Mouse (Mus musculus) hindbrain, embryonic 14.5 days (tissue): ENCODE data around the gene Steap3. TPM values are rescaled to one million over a fixed set of nuclear protein-coding genes. Genes with fewer than 3 reads are reported as not detected.
"Not testable (repeated sequence)": the region's sequence is repeated elsewhere in the genome, so short reads cannot be mapped to it uniquely, and the experiment has no call there.

Source experiments
- ATAC-seq: fragments of 200-750 bp; cut with Nextera tagmentation; 2 replicates; pipeline ENCODE4 v1.8.0; 2017; ENCODE audit warnings: moderate number of reproducible peaks, mild to moderate bottlenecking, moderate TSS enrichment, moderate library complexity; ENCODE audit not compliant: low FRiP score
- DNase-seq: peaks from one replicate; pipeline ENCODE4 v3.0.0-alpha.2; 2015; ENCODE audit warnings: low spot score
- H3K27ac ChIP-seq: fragments of 300-500 bp; sonication (generic); 2 replicates; pipeline ENCODE4 v1.5.1; 2014; ENCODE audit warnings: mild to moderate bottlenecking, moderate library complexity
- H3K27me3 ChIP-seq: fragments of 300-500 bp; sonication (generic); 2 replicates; pipeline ENCODE4 v1.6.1; 2014; ENCODE audit warnings: mild to moderate bottlenecking, low read length, mixed read lengths; ENCODE audit not compliant: control insufficient read depth, insufficient read depth
- H3K36me3 ChIP-seq: fragments of 300-500 bp; sonication (generic); replicated peaks from 2 replicates; pipeline ENCODE4 v1.6.1; 2014; ENCODE audit not compliant: control insufficient read depth, insufficient read depth
- H3K4me1 ChIP-seq: fragments of 300-500 bp; sonication (generic); replicated peaks from 2 replicates; pipeline ENCODE4 v1.6.1; 2014; ENCODE audit warnings: antibody characterized with exemption, low read length, mixed read lengths; ENCODE audit not compliant: control insufficient read depth, insufficient read depth
- H3K4me2 ChIP-seq: fragments of 300-500 bp; sonication (generic); replicated peaks from 2 replicates; pipeline ENCODE4 v1.6.1; 2014; ENCODE audit warnings: mild to moderate bottlenecking, moderate library complexity
- H3K4me3 ChIP-seq: fragments of 300-500 bp; sonication (generic); replicated peaks from 2 replicates; pipeline ENCODE4 v1.5.1; 2014; ENCODE audit warnings: mild to moderate bottlenecking, low read length
- H3K9ac ChIP-seq: fragments of 300-500 bp; sonication (generic); 2 replicates; pipeline ENCODE4 v1.6.1; 2014
- H3K9me3 ChIP-seq: fragments of 300-500 bp; sonication (generic); 2 replicates; pipeline ENCODE4 v1.6.1; 2016; ENCODE audit warnings: low read length; ENCODE audit not compliant: control insufficient read depth
- WGBS: fragments of 180-500 bp; shearing (Covaris S2); extraction: QIAGEN DNeasy Blood & Tissue Kit; methylation state at CpG from one replicate; pipeline ENCODE4 v1.1.7; 2014; 5-methylcytosine and 5-hydroxymethylcytosine counted together
- polyA plus RNA-seq: library from polyadenylated mRNA; unstranded; fragments of >200 nt; fragmentation: Nextera tagmentation; extraction: Ambion mirVana; gene quantifications from 2 replicates; pipeline ENCODE4 v1.2.1, GENCODE M21; 2014

The Steap3 gene
- 2.7 and 3.0 TPM in 2 replicates for polyA plus RNA-seq

DNA sequence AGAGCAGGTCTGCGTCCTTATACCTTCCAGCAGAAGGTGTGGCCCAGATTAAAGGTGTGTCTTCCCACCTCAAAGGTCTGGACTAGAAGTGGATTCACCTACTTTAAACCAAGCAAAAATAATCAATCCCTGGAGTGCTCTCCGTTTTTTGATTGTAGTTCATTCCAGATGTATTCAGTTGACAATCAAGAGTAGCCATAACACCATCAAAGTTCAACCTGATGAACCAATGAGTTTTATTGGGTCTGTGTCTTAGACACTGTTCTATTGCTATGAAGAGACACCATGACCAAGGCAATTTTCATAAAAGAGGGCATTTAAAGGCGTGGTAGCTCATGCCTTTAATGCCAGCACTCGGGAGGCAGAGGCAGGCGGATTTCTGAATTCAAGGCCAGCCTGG lies at the start of gene Steap3:
Gene Steap3 (minus strand): TSS at position 101 of the 400 bp plus-strand sequence.
- 93% methylated on average over 5 of the region's 5 CpGs for WGBS
- Histone ChIP-seq H3K4me3 (no peak within 1 kb of the TSS), H3K9ac (no peak within 1 kb of the TSS), H3K27me3 (no peaks in the 10 kb centered on the region), H3K4me2 (no peak within 1 kb of the TSS), H3K9me3 (no peaks in the 10 kb centered on the region), H3K36me3 (no peaks in the 10 kb centered on the region), H3K4me1 (no peaks in the 10 kb centered on the region), H3K27ac (no peak within 1 kb of the TSS)
- DNase-seq (no peak), ATAC-seq (no peak)

- Histone ChIP-seq H3K27me3 (no peaks in the 10 kb centered on the region), H3K36me3 (no peaks in the 10 kb centered on the region), H3K27ac (no peak overlapping the region), H3K9ac (no peak overlapping the region), H3K4me3 (no peak overlapping the region), H3K9me3 (no peaks in the 10 kb centered on the region), H3K4me2 (0 out of 2 replicates have a peak overlapping the region, but pooled peaks have one; percentile 13), H3K4me1 (0 out of 2 replicates have a peak, but pooled peaks cover 5% of the 10 kb centered on the region)
- ATAC-seq (peak; percentile 60; the same call in 1 of the 2 replicates), DNase-seq (peak; percentile 62)
- WGBS = 45% methylated on average over 16 of the region's 16 CpGs
Measured at GRCm38 (mm10) chr1:120321270-120322021, 48.9 kb upstream of the Steap3 start.

GRCm38 (mm10) chr1:120305801-120306200 lies 33.3 kb upstream of the Steap3 start:
- ATAC-seq (no peak), DNase-seq (no peak)
- Histone ChIP-seq H3K4me3 (no peak overlapping the region), H3K27me3 (no peaks in the 10 kb centered on the region), H3K27ac (no peak overlapping the region), H3K9me3 (no peaks in the 10 kb centered on the region), H3K4me1 (no peaks in the 10 kb centered on the region), H3K4me2 (no peak overlapping the region), H3K9ac (no peak overlapping the region), H3K36me3 (no peaks in the 10 kb centered on the region)
- 58% methylated on average over 2 of the region's 2 CpGs for WGBS

DNA sequence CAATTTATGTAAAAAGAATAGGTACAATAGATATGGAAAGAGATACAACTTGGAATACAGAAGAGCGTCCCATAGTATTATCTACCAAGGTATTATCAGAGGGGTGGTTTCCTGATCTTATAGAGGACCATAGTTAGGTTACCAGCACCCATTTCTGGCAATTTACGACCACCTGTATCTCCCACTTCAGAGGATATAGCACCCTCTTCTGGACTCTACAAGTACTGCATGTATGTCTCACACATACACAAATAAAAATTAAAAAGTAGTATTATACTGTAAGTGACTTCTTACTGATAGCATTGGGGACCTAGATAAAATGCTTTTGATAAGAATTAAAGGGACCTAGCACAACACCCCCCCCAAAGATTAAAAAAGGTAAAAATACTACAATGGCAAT lies 24.4 kb upstream of the Steap3 start:
- H3K27me3 ChIP-seq = no peaks in the 10 kb centered on the region
- DNase-seq = no peak
- no peak for ATAC-seq
- H3K4me1 ChIP-seq = no peaks in the 10 kb centered on the region
- WGBS = 96% methylated on average over 2 of the region's 2 CpGs
- no peaks in the 10 kb centered on the region for H3K36me3 ChIP-seq
- H3K9ac ChIP-seq = no peak overlapping the region
- no peak overlapping the region for H3K27ac ChIP-seq
- no peak overlapping the region for H3K4me3 ChIP-seq
- H3K9me3 ChIP-seq = peaks cover 10% of the 10 kb centered on the region; the same call in 1 of the 2 replicates
- H3K4me2 ChIP-seq = no peak overlapping the region

DNA sequence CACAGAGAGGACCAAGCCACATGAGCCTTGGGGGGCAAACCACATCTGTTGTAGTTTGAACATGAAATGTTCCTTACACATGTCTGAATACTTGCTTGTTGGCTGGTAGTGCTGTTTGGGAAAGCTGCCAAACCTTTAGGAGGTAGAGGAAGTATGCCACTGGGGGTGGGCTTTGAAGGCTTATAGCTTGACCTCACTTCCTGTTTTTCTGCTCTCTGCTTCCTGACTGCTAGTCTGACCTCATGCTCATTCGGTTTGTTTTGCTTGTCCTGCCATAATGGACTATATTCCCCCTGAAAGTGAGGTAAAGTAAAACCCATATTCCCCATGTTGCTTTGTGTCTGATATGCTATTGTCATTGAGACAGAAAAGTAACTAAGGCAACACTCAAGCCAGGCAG lies 21.3 kb upstream of the Steap3 start:
- Histone ChIP-seq H3K27me3 (no peaks in the 10 kb centered on the region), H3K4me1 (no peaks in the 10 kb centered on the region), H3K4me2 (no peak overlapping the region), H3K36me3 (no peaks in the 10 kb centered on the region), H3K9ac (no peak overlapping the region), H3K4me3 (no peak overlapping the region), H3K27ac (no peak overlapping the region), H3K9me3 (peaks cover 11% of the 10 kb centered on the region; the same call in 1 of the 2 replicates)
- ATAC-seq (no peak), DNase-seq (no peak)
- 71% methylated on average over 1 of the region's 1 CpGs for WGBS

GRCm38 (mm10) chr1:120291709-120292108 lies 19.2 kb upstream of the Steap3 start:
- no peak overlapping the region for H3K4me3 ChIP-seq
- H3K9me3 ChIP-seq = peaks cover 11% of the 10 kb centered on the region; the same call in 1 of the 2 replicates
- no peak overlapping the region for H3K9ac ChIP-seq
- H3K27me3 ChIP-seq = no peaks in the 10 kb centered on the region
- WGBS = 95% methylated on average over 3 of the region's 3 CpGs
- ATAC-seq = no peak
- H3K4me2 ChIP-seq = no peak overlapping the region
- no peak for DNase-seq
- H3K4me1 ChIP-seq = no peaks in the 10 kb centered on the region
- H3K36me3 ChIP-seq = no peaks in the 10 kb centered on the region
- no peak overlapping the region for H3K27ac ChIP-seq

- DNase-seq (no peak), ATAC-seq (no peak)
- no peak overlapping the region for H3K27ac ChIP-seq
- peaks cover 11% of the 10 kb centered on the region; the same call in 1 of the 2 replicates for H3K9me3 ChIP-seq
- no peak overlapping the region for H3K4me3 ChIP-seq
- no peaks in the 10 kb centered on the region for H3K4me1 ChIP-seq
- no peak overlapping the region for H3K9ac ChIP-seq
- WGBS = 65% methylated on average over 2 of the region's 2 CpGs
- no peaks in the 10 kb centered on the region for H3K36me3 ChIP-seq
- no peak overlapping the region for H3K4me2 ChIP-seq
- H3K27me3 ChIP-seq = no peaks in the 10 kb centered on the region
Measured at GRCm38 (mm10) chr1:120289843-120290242, 17.3 kb upstream of the Steap3 start.

DNA sequence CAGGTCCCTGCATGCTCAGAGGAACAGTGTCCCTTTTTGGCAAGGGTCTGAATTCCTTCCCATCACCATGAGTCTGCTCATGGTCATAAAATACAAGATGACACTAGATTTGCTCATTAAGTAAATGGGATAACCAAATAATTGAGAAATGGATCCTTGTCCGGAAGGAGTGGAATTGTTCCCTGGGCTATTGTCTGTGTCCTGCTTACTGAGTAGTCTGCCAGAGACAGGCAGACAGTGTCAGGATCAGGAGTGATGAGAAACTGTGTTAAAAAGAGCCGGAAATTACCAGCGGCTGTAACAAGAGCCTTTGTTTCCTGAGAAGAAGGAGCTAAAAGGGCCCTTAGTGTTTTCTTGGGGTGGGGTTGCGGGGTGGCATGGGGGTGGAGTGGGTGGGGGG lies 15.2 kb upstream of the Steap3 start:
- Histone ChIP-seq H3K9ac (no peak overlapping the region), H3K4me2 (no peak overlapping the region), H3K4me1 (no peaks in the 10 kb centered on the region), H3K27me3 (no peaks in the 10 kb centered on the region), H3K4me3 (no peak overlapping the region), H3K9me3 (peaks cover 6% of the 10 kb centered on the region; the same call in 1 of the 2 replicates), H3K36me3 (no peaks in the 10 kb centered on the region), H3K27ac (no peak overlapping the region)
- ATAC-seq = no peak
- WGBS = 29% methylated on average over 4 of the region's 4 CpGs
- no peak for DNase-seq

- H3K9ac ChIP-seq, H3K36me3 ChIP-seq, H3K27me3 ChIP-seq, H3K27ac ChIP-seq, ATAC-seq, H3K9me3 ChIP-seq, H3K4me1 ChIP-seq, H3K4me2 ChIP-seq, H3K4me3 ChIP-seq, DNase-seq: not testable (repeated sequence)
- 95% methylated on average over 1 of the region's 1 CpGs for WGBS
Measured at GRCm38 (mm10) chr1:120276058-120276457, 3.6 kb upstream of the Steap3 start.
